Mouse (Mus musculus) midbrain, embryonic 11.5 days (tissue): ENCODE results near the gene Wdfy4. TPM values are rescaled to one million over a fixed set of nuclear protein-coding genes. Genes with fewer than 3 reads are reported as not detected.

ENCODE experiments used
- ATAC-seq: fragments of 200-750 bp; cut with Nextera tagmentation; 2 replicates; pipeline ENCODE4 v1.8.0; 2017; ENCODE audit warnings: moderate TSS enrichment, moderate library complexity; ENCODE audit not compliant: low FRiP score
- DNase-seq: peaks from one replicate; pipeline ENCODE4 v3.0.0; 2015; ENCODE audit warnings: low spot score; ENCODE audit errors: missing footprints
- H3K27ac ChIP-seq: fragments of 300-500 bp; sonication (generic); 2 replicates; pipeline ENCODE4 v1.5.1; 2014; ENCODE audit warnings: low read depth, low read length
- H3K27me3 ChIP-seq: fragments of 300-500 bp; sonication (generic); 2 replicates; pipeline ENCODE4 v1.6.1; 2014; ENCODE audit warnings: mild to moderate bottlenecking, low read length, moderate library complexity, mixed read lengths; ENCODE audit not compliant: control insufficient read depth, insufficient read depth
- H3K36me3 ChIP-seq: fragments of 300-500 bp; sonication (generic); 2 replicates; pipeline ENCODE4 v1.6.1; 2014; ENCODE audit warnings: mild to moderate bottlenecking, low read length, moderate library complexity, mixed read lengths; ENCODE audit not compliant: control insufficient read depth, insufficient read depth
- H3K4me1 ChIP-seq: fragments of 300-500 bp; sonication (generic); 2 replicates; pipeline ENCODE4 v1.6.1; 2014; ENCODE audit warnings: low read length; ENCODE audit not compliant: control insufficient read depth, insufficient read depth
- H3K4me2 ChIP-seq: fragments of 300-500 bp; sonication (generic); 2 replicates; pipeline ENCODE4 v1.6.1; 2014; ENCODE audit warnings: mild to moderate bottlenecking, moderate library complexity
- H3K4me3 ChIP-seq: fragments of 300-500 bp; sonication (generic); 2 replicates; pipeline ENCODE4 v1.5.1; 2014; ENCODE audit warnings: low read depth, low read length
- H3K9ac ChIP-seq: fragments of 300-500 bp; sonication (generic); 2 replicates; pipeline ENCODE4 v1.6.1; 2014; ENCODE audit warnings: low read length
- H3K9me3 ChIP-seq: fragments of 300-500 bp; sonication (generic); 2 replicates; pipeline ENCODE4 v1.6.1; 2016; ENCODE audit warnings: low read length; ENCODE audit not compliant: control insufficient read depth
- WGBS: fragments of 180-500 bp; shearing (Covaris S2); extraction: QIAGEN DNeasy Blood & Tissue Kit; methylation state at CpG from one replicate; pipeline ENCODE4 v1.1.7; 2014; 5-methylcytosine and 5-hydroxymethylcytosine counted together
- polyA plus RNA-seq: library from polyadenylated mRNA; unstranded; fragments of >200 nt; fragmentation: Nextera tagmentation; extraction: Ambion mirVana; gene quantifications from 2 replicates; pipeline ENCODE4 v1.2.1, GENCODE M21; 2014

The Wdfy4 gene
- 0.14 and 0.38 TPM in 2 replicates for polyA plus RNA-seq

DNA sequence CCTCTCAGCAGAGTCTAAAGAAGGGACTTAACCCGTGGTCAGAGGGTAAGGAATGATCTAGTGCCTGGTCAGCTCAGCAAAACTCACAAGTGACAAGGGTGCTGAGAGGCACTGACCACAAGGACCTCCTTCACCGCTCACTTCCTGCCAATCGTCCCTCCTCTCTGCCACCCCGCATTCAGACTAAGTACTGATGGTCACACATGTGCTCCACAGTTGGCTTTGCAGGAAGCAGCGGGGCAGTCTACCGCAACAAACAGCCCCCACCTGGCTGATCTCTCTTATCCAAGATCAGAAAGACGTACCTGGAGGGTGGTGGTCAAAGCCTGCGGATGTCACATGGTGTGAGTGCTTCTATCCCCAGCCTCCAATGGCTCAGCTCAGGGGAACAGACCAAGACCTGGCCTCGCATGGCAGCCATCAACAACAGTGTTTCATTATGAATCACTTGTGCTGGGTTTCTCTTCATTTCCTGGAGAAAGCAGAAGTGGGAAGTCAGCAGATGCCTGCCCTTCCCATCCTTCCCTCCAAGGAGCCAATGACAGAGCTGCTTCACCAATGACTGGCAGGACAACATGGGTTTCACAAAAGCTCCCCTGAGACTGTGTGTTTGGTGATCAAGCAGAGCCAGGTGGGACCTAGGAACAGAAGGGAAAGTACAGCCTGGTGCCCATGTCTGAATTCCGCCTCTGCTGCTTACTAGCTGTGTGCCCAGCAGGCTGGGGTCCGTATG is at the start of gene Wdfy4:
TSS of gene Wdfy4 (minus strand) at position 441 of the 733 bp plus-strand sequence.
- Histone ChIP-seq H3K27me3 (no peaks in the 10 kb centered on the region), H3K9ac (no peak within 1 kb of the TSS)
- 87% methylated on average over 11 of the region's 11 CpGs for WGBS

DNA sequence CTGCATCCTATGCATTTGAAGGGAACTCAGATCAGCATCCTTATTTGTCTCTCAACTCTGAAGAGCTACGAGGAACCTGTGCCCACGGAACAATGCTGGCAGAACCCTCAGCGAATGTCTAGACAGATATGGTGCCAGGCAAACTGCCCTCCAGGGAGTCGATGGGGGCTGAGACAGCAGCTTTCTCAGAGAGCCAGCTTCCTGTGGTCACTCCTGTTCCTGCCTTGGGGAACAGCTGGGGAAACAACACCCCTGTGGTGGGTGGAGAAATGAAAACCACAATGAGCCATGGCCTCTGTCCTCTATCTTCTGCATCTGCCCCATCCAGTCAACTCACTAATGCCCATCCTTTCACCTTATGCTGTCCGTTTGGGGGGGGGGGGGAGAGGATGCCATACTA is 46.7 kb upstream of the Wdfy4 start:
- Histone ChIP-seq H3K36me3 (no peaks in the 10 kb centered on the region), H3K4me1 (no peaks in the 10 kb centered on the region), H3K9me3 (no peaks in the 10 kb centered on the region), H3K27me3 (no peaks in the 10 kb centered on the region), H3K27ac (no peak overlapping the region), H3K4me3 (no peak overlapping the region), H3K4me2 (no peak overlapping the region), H3K9ac (no peak overlapping the region)
- 81% methylated on average over 5 of the region's 5 CpGs for WGBS
- ATAC-seq (no peak), DNase-seq (no peak)

More for the DNA sequence above, at the start of gene Wdfy4:
- ATAC-seq (no peak), DNase-seq (no peak)
- Histone ChIP-seq H3K36me3 (no peaks in the 10 kb centered on the region), H3K4me1 (no peaks in the 10 kb centered on the region), H3K4me3 (no peak within 1 kb of the TSS), H3K9me3 (no peaks in the 10 kb centered on the region), H3K4me2 (no peak within 1 kb of the TSS), H3K27ac (no peak within 1 kb of the TSS)

DNA sequence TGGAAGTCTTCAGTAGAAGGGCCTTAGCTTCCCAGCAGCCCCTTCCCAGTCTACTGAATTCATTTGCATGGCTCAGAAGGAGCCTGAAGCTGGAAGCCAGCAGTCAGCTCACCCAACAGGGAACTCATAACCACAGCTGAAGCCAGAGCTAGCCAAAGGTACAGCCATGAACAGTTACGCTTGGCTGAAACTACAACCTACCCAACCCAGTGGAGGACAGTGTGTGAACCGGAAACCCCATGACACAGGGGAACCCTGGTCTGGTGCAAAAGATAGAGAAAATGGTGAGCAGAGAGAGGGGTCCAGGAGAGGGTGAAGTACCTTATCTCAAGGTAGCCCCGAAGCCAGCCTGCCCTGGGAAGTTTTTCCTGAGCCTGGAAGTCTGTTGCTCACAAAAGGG is 46.0 kb upstream of the Wdfy4 start:
- Histone ChIP-seq H3K36me3 (no peaks in the 10 kb centered on the region), H3K4me2 (no peak overlapping the region), H3K4me1 (no peaks in the 10 kb centered on the region), H3K9me3 (no peaks in the 10 kb centered on the region), H3K4me3 (no peak overlapping the region), H3K27me3 (no peaks in the 10 kb centered on the region), H3K27ac (no peak overlapping the region), H3K9ac (no peak overlapping the region)
- DNase-seq (no peak), ATAC-seq (no peak)
- 89% methylated on average over 3 of the region's 3 CpGs for WGBS

DNA sequence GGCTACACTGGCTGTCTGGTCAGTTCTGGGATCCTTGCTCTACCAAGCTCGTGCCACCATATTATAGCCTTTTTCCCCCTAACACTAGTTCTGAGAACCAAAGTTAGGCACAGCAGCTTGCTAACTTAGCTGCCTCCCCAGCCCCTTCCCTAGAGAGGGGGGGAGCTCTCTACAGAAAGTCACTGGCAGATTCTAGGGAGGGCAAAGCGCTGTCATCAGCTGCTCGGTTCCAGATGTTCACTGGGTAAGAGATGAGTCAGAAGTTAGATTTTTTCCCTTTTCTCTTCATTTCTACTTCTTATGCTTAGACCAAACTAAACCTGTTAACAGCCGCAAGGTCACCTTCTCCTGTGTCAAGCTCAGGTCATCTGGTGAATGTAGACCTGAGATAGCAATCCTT is 45.4 kb upstream of the Wdfy4 start:
- 90% methylated on average over 4 of the region's 4 CpGs for WGBS
- no peak overlapping the region for H3K4me3 ChIP-seq
- no peak for DNase-seq
- H3K9ac ChIP-seq: no peak overlapping the region
- H3K4me1 ChIP-seq: no peaks in the 10 kb centered on the region
- no peak overlapping the region for H3K27ac ChIP-seq
- ATAC-seq: no peak
- no peaks in the 10 kb centered on the region for H3K36me3 ChIP-seq
- no peaks in the 10 kb centered on the region for H3K9me3 ChIP-seq
- H3K4me2 ChIP-seq: no peak overlapping the region
- H3K27me3 ChIP-seq: no peaks in the 10 kb centered on the region

DNA sequence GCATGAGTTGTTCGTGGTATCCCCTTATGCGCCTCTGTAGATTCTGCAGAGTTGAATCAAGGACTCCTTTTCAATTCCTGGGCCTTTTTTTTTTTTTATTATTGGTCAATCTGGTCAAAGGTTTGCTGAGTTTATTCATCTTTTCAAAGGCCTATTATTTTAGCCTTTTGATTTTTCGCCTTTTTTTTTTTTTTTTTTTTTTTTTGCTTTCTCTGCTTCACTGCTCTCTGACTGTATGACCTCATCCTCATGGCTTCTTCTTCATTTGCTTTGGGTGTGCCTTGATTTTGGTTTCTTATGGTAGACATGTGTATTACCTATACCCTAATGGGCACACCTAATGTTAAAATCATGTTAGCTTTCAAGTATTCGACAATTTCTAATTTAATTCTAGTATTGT is 39.9 kb upstream of the Wdfy4 start:
- H3K27ac ChIP-seq: no peak overlapping the region
- DNase-seq (no peak), ATAC-seq (no peak)
- H3K9ac ChIP-seq: no peak overlapping the region
- H3K4me2 ChIP-seq: no peak overlapping the region
- no peaks in the 10 kb centered on the region for H3K27me3 ChIP-seq
- no peak overlapping the region for H3K4me3 ChIP-seq
- 91% methylated on average over 4 of the region's 4 CpGs for WGBS
- H3K9me3 ChIP-seq: no peaks in the 10 kb centered on the region
- H3K36me3 ChIP-seq: no peaks in the 10 kb centered on the region
- no peaks in the 10 kb centered on the region for H3K4me1 ChIP-seq

DNA sequence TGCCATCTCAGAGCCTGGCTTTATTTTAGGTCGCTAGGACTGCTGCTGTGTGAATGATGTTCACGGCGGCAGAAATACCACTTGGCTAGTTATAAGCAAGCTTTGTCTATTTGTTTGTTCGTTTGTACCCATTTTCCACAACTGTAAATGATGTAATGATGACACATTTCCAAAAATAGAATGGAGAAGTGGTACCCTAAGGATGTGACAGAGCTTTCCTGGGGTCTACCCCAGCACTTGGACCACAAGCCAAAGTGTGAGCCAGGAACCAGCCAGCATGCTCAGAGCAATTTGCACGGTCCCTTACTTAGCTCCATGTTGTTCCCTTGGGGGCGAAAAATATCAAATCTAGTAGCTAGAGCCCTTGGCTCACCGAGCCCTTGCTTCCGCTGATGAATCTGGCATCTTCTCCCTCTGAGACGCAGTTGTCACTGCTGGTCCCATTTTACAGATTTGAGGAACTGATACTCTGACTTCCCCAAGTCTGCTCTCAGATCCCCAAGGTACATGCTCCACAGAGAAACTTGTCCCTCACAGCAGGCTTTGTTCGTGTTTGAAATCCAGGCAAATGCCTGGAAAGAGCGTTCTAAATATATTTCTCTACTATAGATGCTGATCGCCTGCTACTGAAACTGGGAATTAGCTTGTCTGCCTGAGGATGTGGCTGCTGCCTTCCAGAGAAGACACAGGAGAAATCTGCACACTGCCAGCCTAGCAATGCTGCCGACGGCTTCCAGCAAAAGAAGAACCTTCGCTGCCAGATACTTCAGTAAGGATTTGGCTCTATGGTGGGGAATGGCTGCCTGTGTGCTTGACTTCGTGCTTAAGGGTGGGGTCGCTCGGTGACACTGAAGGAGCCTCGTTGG is 31.3 kb upstream of the Wdfy4 start:
- peaks cover 3% of the 10 kb centered on the region; the same call in 1 of the 2 replicates for H3K27me3 ChIP-seq
- ATAC-seq: no peak
- no peak overlapping the region for H3K9ac ChIP-seq
- H3K36me3 ChIP-seq: no peaks in the 10 kb centered on the region
- WGBS: 86% methylated on average over 19 of the region's 19 CpGs
- 0 out of 2 replicates have a peak, but pooled peaks cover 4% of the 10 kb centered on the region for H3K4me1 ChIP-seq
- H3K27ac ChIP-seq: no peak overlapping the region
- no peak for DNase-seq
- no peak overlapping the region for H3K4me2 ChIP-seq
- H3K4me3 ChIP-seq: no peak overlapping the region
- H3K9me3 ChIP-seq: no peaks in the 10 kb centered on the region

DNA sequence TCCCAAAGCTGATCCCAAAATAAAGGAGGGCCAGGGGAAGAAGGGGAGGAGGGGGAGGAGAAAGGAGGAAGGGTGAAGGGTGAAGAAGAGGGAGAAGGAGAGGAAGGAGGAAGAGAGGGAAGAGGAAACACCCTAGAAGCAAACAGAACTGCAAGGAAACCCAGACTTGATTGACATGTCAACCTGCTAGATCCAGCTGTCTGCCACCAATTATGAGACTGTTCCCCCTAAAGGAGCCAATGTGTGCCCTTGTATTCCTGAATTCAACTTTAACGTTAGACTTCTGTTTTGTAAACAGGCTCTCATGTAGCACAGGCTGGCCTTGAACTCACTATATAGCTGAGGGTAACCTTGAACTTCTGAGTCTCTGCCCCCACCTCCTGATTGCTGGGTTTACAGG is 29.9 kb upstream of the Wdfy4 start:
- no peak overlapping the region for H3K27ac ChIP-seq
- no peaks in the 10 kb centered on the region for H3K9me3 ChIP-seq
- H3K36me3 ChIP-seq: no peaks in the 10 kb centered on the region
- DNase-seq (no peak), ATAC-seq (no peak)
- H3K27me3 ChIP-seq: peaks cover 3% of the 10 kb centered on the region; the same call in 1 of the 2 replicates
- 62% methylated on average over 1 of the region's 1 CpGs for WGBS
- 0 out of 2 replicates have a peak, but pooled peaks cover 4% of the 10 kb centered on the region for H3K4me1 ChIP-seq
- no peak overlapping the region for H3K9ac ChIP-seq
- no peak overlapping the region for H3K4me2 ChIP-seq
- no peak overlapping the region for H3K4me3 ChIP-seq

DNA sequence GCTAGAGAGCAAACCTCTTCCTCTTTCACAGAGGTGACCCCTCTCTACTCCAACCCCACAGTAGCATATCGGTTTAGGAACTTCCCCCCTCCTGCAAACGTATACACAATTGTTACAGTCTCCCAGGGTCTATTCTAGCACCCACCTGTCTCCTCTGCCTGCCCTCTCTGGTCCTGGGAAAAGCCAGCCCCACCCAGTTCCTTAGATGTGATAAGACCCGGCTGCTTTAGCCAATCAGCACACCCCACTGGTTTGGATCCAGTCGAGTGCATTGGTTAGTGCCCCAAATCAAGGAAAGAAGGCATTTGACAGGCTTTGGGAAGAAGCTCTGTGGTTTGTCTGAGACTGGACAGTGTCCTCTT is 29.4 kb upstream of the Wdfy4 start:
- no peak overlapping the region for H3K27ac ChIP-seq
- DNase-seq (no peak), ATAC-seq (no peak)
- no peaks in the 10 kb centered on the region for H3K9me3 ChIP-seq
- H3K36me3 ChIP-seq: no peaks in the 10 kb centered on the region
- peaks cover 3% of the 10 kb centered on the region; the same call in 1 of the 2 replicates for H3K27me3 ChIP-seq
- H3K4me2 ChIP-seq: no peak overlapping the region
- no peak overlapping the region for H3K4me3 ChIP-seq
- 27% methylated on average over 4 of the region's 4 CpGs for WGBS
- 0 out of 2 replicates have a peak, but pooled peaks cover 4% of the 10 kb centered on the region for H3K4me1 ChIP-seq
- H3K9ac ChIP-seq: no peak overlapping the region
